Mouse (Mus musculus) liver, embryonic 16.5 days (tissue): ENCODE measurements at regions not wholly inside any gene's neighbourhood (a gene's known extent, or its start where the extent isn't known, plus 50 kb on each side); places are given as distances from the start of the nearest gene placed in this dataset.

Experiments used
- ATAC-seq: fragments of 200-750 bp; cut with Nextera tagmentation; 2 replicates; pipeline ENCODE4 v1.8.0; 2017; ENCODE audit warnings: low read depth, mild to moderate bottlenecking, moderate number of reproducible peaks, moderate library complexity
- H3K27ac ChIP-seq: fragments of 300-500 bp; sonication (generic); 2 replicates; pipeline ENCODE4 v1.5.1; 2014; ENCODE audit warnings: mild to moderate bottlenecking, low read length
- H3K27me3 ChIP-seq: fragments of 300-500 bp; sonication (generic); 2 replicates; pipeline ENCODE4 v1.6.1; 2014; ENCODE audit warnings: low read depth, low read length, mixed read lengths; ENCODE audit not compliant: control insufficient read depth, insufficient read depth
- H3K36me3 ChIP-seq: fragments of 300-500 bp; sonication (generic); 2 replicates; pipeline ENCODE4 v1.6.1; 2014; ENCODE audit warnings: mild to moderate bottlenecking; ENCODE audit not compliant: control insufficient read depth, insufficient read depth
- H3K4me1 ChIP-seq: fragments of 300-500 bp; sonication (generic); 2 replicates; pipeline ENCODE4 v1.6.1; 2014; ENCODE audit warnings: low read depth, low read length, mixed read lengths; ENCODE audit not compliant: control insufficient read depth
- H3K4me2 ChIP-seq: fragments of 300-500 bp; sonication (generic); 2 replicates; pipeline ENCODE4 v1.6.1; 2014; ENCODE audit warnings: low read depth, low read length, mixed read lengths
- H3K4me3 ChIP-seq: fragments of 300-500 bp; sonication (generic); 2 replicates; pipeline ENCODE4 v1.5.1; 2014; ENCODE audit warnings: low read depth, mild to moderate bottlenecking, low read length
- H3K9ac ChIP-seq: fragments of 300-500 bp; sonication (generic); 2 replicates; pipeline ENCODE4 v1.6.1; 2014; ENCODE audit warnings: low read depth, low read length
- H3K9me3 ChIP-seq: fragments of 300-500 bp; sonication (generic); replicated peaks from 2 replicates; pipeline ENCODE4 v1.6.1; 2016; ENCODE audit warnings: low read length; ENCODE audit not compliant: control insufficient read depth
- WGBS: fragments of 180-500 bp; shearing (Covaris S2); extraction: QIAGEN DNeasy Blood & Tissue Kit; methylation state at CpG from one replicate; pipeline ENCODE4 v1.1.7; 2014; ENCODE audit not compliant: insufficient replicate concordance; 5-methylcytosine and 5-hydroxymethylcytosine counted together

- H3K9ac ChIP-seq: no peak overlapping the region
- H3K27me3 ChIP-seq: no peaks in the 10 kb centered on the region
- no peak for ATAC-seq
- 39% methylated on average over 2 of the region's 2 CpGs for WGBS
- no peak overlapping the region for H3K4me2 ChIP-seq
- no peaks in the 10 kb centered on the region for H3K36me3 ChIP-seq
- no peak overlapping the region for H3K27ac ChIP-seq
- H3K9me3 ChIP-seq: no peaks in the 10 kb centered on the region
- H3K4me3 ChIP-seq: no peak overlapping the region
- no peaks in the 10 kb centered on the region for H3K4me1 ChIP-seq
These were observed 145.1 kb upstream of the Nfe2l3 start for GRCm38 (mm10) chr6:51287383-51287782.

GRCm38 (mm10) chr6:51287807-51288206 lies 144.7 kb upstream of the Nfe2l3 start:
- H3K27ac ChIP-seq: no peak overlapping the region
- ATAC-seq: no peak
- no peak overlapping the region for H3K4me3 ChIP-seq
- WGBS: 37% methylated on average over 6 of the region's 6 CpGs
- no peaks in the 10 kb centered on the region for H3K4me1 ChIP-seq
- H3K9ac ChIP-seq: no peak overlapping the region
- H3K27me3 ChIP-seq: no peaks in the 10 kb centered on the region
- no peaks in the 10 kb centered on the region for H3K36me3 ChIP-seq
- H3K9me3 ChIP-seq: no peaks in the 10 kb centered on the region
- H3K4me2 ChIP-seq: no peak overlapping the region

DNA sequence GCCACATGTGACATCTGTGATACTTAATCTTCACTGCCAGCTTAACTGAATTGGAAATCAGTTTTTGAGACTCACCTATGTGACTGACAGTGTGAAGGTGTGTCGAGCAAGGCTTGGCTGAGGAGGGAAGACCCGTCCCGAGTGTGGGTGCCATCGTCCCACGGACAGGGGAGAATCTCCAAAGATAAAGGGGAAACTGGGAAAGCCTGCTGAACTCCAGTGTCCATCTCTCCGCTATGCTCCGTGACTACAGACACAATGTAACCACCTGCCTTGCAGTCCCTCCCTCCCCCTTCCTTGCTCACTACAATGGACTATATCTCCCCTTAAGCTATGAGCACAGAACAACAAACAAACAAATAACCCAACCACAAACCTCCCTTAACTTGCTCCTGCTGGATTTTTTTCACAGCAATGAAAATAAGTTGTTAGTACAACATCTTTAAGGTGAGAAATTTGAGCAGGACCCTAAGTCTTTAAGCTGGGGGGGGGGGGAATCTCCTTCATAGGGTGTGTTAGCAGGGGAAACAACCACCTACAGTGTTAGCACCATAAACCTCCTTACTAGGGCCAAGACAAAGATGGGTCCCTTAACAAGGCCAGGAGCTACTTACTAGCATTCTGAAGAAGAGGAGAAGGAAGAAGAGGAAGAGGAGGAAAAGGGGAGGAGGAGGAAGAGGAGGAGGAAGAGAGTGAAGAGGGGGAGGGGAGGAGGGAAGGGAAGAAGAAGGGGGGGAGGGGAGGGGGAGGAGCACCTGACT lies 144.0 kb upstream of the Nfe2l3 start:
- WGBS: 59% methylated on average over 7 of the region's 7 CpGs

DNA sequence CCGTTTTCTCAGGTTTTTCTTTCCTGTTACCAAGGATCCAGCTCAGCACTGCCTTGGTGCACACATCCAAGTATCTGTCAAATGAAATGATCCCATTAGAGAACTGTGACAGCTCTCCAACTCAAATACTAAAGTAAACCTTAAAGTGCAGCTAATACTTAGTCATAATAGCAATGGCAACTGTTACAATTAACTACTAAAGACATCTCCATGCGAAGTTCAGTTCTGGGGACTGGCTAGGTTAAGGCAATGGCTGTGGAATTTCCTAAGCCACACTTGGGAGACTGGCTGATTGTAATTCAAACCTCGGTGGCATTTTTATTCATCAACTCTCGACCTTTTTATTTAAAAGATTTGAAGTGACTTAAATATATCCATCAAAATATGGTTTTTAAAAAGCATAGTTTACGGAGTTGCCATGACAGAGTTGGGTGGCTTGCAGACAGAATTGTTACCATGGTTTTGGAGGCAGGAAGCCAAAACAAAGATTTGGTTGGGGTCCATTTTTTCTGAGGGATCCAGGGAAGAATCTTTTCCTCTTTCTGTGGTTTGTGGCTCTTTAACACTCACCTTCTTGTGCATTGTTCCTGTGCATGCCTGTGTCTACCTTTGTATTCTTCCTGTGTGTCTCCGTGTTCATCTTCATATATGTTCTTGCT lies 143.3 kb upstream of the Nfe2l3 start:
- H3K4me1 ChIP-seq: no peaks in the 10 kb centered on the region
- no peaks in the 10 kb centered on the region for H3K36me3 ChIP-seq
- H3K4me2 ChIP-seq: no peak overlapping the region
- H3K4me3 ChIP-seq: no peak overlapping the region
- no peak for ATAC-seq
- H3K27me3 ChIP-seq: no peaks in the 10 kb centered on the region
- no peaks in the 10 kb centered on the region for H3K9me3 ChIP-seq
- H3K9ac ChIP-seq: no peak overlapping the region
- WGBS: 46% methylated on average over 6 of the region's 6 CpGs
- no peak overlapping the region for H3K27ac ChIP-seq

More for the DNA sequence above, 144.0 kb upstream of the Nfe2l3 start:
- H3K4me2 ChIP-seq: no peak overlapping the region
- H3K4me3 ChIP-seq: no peak overlapping the region
- H3K9ac ChIP-seq: no peak overlapping the region
- no peaks in the 10 kb centered on the region for H3K4me1 ChIP-seq
- no peak overlapping the region for H3K27ac ChIP-seq
- H3K36me3 ChIP-seq: no peaks in the 10 kb centered on the region
- no peaks in the 10 kb centered on the region for H3K9me3 ChIP-seq
- no peaks in the 10 kb centered on the region for H3K27me3 ChIP-seq
- ATAC-seq: no peak

- 40% methylated on average over 11 of the region's 11 CpGs for WGBS
- H3K4me1 ChIP-seq: peaks cover 5% of the 10 kb centered on the region
- H3K4me2 ChIP-seq: no peak overlapping the region
- no peak overlapping the region for H3K9ac ChIP-seq
- no peak for ATAC-seq
- H3K27me3 ChIP-seq: no peaks in the 10 kb centered on the region
- H3K27ac ChIP-seq: no peak overlapping the region
- H3K36me3 ChIP-seq: no peaks in the 10 kb centered on the region
- no peaks in the 10 kb centered on the region; the same call in 1 of the 2 replicates for H3K9me3 ChIP-seq
- H3K4me3 ChIP-seq: no peak overlapping the region
These were observed 131.6 kb upstream of the Nfe2l3 start for GRCm38 (mm10) chr6:51300694-51301417.

DNA sequence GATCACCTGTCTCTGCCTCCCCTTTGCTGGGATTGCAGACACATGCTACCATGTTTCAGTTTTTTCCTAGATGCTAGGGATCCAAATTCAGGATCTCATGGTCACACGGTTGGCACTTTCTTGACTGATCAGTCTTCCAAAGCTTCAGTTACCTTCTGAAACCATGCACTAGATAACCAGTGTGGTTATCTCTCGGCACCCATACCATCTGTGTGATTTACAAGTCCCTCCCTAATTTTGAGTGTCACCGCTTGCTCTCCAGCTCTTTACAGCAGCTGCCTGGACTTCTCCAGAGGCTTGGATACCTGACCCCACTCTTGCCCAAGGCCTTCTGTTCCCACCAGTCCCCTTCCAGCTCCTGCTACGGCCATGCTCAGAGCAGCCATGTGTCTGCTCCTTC lies 130.6 kb upstream of the Nfe2l3 start:
- no peak overlapping the region for H3K9ac ChIP-seq
- 0 out of 2 replicates have a peak, but pooled peaks have one; percentile 27 for ATAC-seq
- H3K9me3 ChIP-seq: no peaks in the 10 kb centered on the region; the same call in 1 of the 2 replicates
- no peaks in the 10 kb centered on the region for H3K27me3 ChIP-seq
- H3K4me1 ChIP-seq: peaks cover 5% of the 10 kb centered on the region
- no peaks in the 10 kb centered on the region for H3K36me3 ChIP-seq
- H3K27ac ChIP-seq: no peak overlapping the region
- no peak overlapping the region for H3K4me3 ChIP-seq
- 50% methylated on average over 4 of the region's 4 CpGs for WGBS
- no peak overlapping the region for H3K4me2 ChIP-seq

DNA sequence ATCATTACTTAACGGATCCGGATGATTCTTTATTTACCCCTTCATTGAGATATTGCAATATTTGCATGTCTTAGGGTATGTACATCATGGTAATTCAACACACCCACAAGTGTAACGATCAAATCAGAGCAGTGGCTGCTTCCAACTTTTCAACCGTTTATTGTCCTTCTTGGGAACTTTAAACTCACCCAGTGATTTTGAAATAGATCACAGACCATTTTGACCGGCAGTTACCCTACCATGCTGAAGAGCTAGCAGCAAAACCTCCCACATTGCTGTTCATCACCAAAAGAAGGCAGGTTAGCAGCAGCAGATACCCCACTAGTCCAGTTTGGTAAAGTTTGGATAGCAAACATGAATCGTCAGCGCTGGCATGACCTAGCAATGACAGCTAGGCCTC lies 130.2 kb upstream of the Nfe2l3 start:
- ATAC-seq: peak; percentile 19; the same call in 1 of the 2 replicates
- WGBS: 71% methylated on average over 7 of the region's 7 CpGs
- no peak overlapping the region for H3K4me2 ChIP-seq

GRCm38 (mm10) chr6:51318341-51318740 lies 114.1 kb upstream of the Nfe2l3 start:
- H3K9me3 ChIP-seq: no peaks in the 10 kb centered on the region
- H3K4me2 ChIP-seq: no peak overlapping the region
- no peak overlapping the region for H3K9ac ChIP-seq
- no peaks in the 10 kb centered on the region for H3K36me3 ChIP-seq
- H3K4me3 ChIP-seq: no peak overlapping the region
- no peaks in the 10 kb centered on the region for H3K4me1 ChIP-seq
- no peaks in the 10 kb centered on the region for H3K27me3 ChIP-seq
- no peak for ATAC-seq
- 35% methylated on average over 2 of the region's 2 CpGs for WGBS
- no peak overlapping the region for H3K27ac ChIP-seq

More for the DNA sequence above, 130.2 kb upstream of the Nfe2l3 start:
- Histone ChIP-seq H3K4me1 (peaks cover 5% of the 10 kb centered on the region), H3K27ac (no peak overlapping the region), H3K9ac (no peak overlapping the region), H3K36me3 (no peaks in the 10 kb centered on the region), H3K27me3 (no peaks in the 10 kb centered on the region), H3K4me3 (no peak overlapping the region), H3K9me3 (no peaks in the 10 kb centered on the region; the same call in 1 of the 2 replicates)

DNA sequence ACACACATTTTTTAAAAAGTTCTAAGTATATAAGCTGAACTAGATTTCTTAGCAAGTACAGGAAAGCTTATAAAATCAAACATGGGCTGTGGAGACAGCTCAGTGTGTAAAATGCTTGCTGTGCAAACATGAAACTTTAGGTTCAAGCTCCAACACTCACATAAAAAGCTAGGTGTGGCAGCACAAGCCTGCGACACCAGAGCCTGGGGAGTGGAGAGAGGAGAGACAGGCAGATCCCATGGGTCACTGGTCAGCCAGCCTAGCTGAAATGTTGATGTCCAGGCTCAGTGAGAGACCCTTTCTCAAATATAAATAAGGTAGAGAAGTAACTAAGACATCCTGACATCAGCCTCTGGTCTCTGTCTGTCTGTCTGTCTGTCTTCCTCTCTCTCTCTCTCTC lies 112.5 kb upstream of the Nfe2l3 start:
- no peak overlapping the region for H3K27ac ChIP-seq
- no peak for ATAC-seq
- no peaks in the 10 kb centered on the region for H3K4me1 ChIP-seq
- no peaks in the 10 kb centered on the region for H3K27me3 ChIP-seq
- 57% methylated on average over 1 of the region's 1 CpGs for WGBS
- no peaks in the 10 kb centered on the region for H3K9me3 ChIP-seq
- H3K4me3 ChIP-seq: no peak overlapping the region
- H3K36me3 ChIP-seq: no peaks in the 10 kb centered on the region
- H3K4me2 ChIP-seq: no peak overlapping the region
- no peak overlapping the region for H3K9ac ChIP-seq
